Mouse (Mus musculus): ENCODE measurements around the gene Myadm.

DNA sequence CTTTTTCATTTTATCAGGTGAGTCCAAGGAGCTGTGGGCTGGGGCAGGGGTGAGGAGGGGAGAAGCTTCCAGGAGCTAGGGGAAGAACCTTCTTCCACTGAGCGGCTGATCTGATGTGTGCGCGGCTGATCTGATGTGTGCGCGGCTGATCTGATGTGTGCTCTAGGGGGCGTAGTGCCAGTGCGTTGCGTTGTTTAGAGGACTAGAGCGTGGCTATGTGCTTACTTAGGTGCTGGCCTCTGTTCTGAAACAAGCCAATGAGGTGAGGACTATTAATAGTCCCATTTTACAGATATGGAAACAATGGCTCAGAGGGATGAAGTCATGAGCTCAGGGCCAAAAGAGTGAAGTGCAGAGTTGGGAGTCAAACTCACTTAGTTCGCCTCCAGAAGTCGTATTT lies 50.1 kb downstream of the Myadm start:
- TF ChIP-seq ZNF384 (IDR thresholded peaks at IDR 0.05; ENCODE audit: low read depth, low read length), result no peak
- TF ChIP-seq ZC3H11A (IDR thresholded peaks at IDR 0.05; ENCODE audit: borderline replicate concordance, low read depth, low read length), result no peak

All from ES-E14 (cell line).